Mouse (Mus musculus) CD8-positive naive resting alpha-beta T cell, adult 2 months (primary cell): Measurements from ENCODE around the gene Gm20481.
"Not testable (repeated sequence)": the region's sequence is repeated elsewhere in the genome, so short reads cannot be mapped to it uniquely, and the experiment has no call there.

Experiments used
- DNase-seq, 2 experiments: peaks; one replicate each; pipeline ENCODE4 v3.0.0; 2022; ENCODE audit warnings: low read depth in 2 of 2, low spot score in 2 of 2

Gene Gm20481

GRCm38 (mm10) chr17:34951636-34952377 is 17.9 kb upstream of the Gm20481 start:
- peak in 1 of 2 experiments; percentile 11 for DNase-seq

GRCm38 (mm10) chr17:34952378-34953040 is 17.2 kb upstream of the Gm20481 start:
- peak; percentile 67 for DNase-seq

- DNase-seq = no peak
These were observed 16.5 kb upstream of the Gm20481 start for GRCm38 (mm10) chr17:34953258-34953657.

GRCm38 (mm10) chr17:34953904-34954303 is 15.8 kb upstream of the Gm20481 start:
- no peak for DNase-seq

GRCm38 (mm10) chr17:34954831-34955230 is 14.9 kb upstream of the Gm20481 start:
- no peak for DNase-seq

- DNase-seq = no peak
These were observed 13.8 kb upstream of the Gm20481 start for GRCm38 (mm10) chr17:34955884-34956283.

GRCm38 (mm10) chr17:34956340-34956739 is 13.4 kb upstream of the Gm20481 start:
- DNase-seq = no peak

GRCm38 (mm10) chr17:34957291-34957690 is 12.4 kb upstream of the Gm20481 start:
- DNase-seq = not testable (repeated sequence)

GRCm38 (mm10) chr17:34957966-34958365 is 11.7 kb upstream of the Gm20481 start:
- not testable (repeated sequence) for DNase-seq

GRCm38 (mm10) chr17:34958734-34959129 is 11.0 kb upstream of the Gm20481 start:
- DNase-seq = not testable (repeated sequence)

- DNase-seq = peak; percentile 45 to 64
These were observed 10.5 kb upstream of the Gm20481 start, which contains the start of gene Hspa1b for GRCm38 (mm10) chr17:34959130-34959778. Gene Hspa1b (minus strand): TSS chr17:34959238.

- DNase-seq = no peak
These were observed 9.7 kb upstream of the Gm20481 start for GRCm38 (mm10) chr17:34959881-34960515.

- DNase-seq = no peak
These were observed 8.8 kb upstream of the Gm20481 start for GRCm38 (mm10) chr17:34960702-34961493.

- no peak for DNase-seq
These were observed 7.6 kb upstream of the Gm20481 start for GRCm38 (mm10) chr17:34962125-34962524.

GRCm38 (mm10) chr17:34962841-34963240 is 6.9 kb upstream of the Gm20481 start:
- DNase-seq = no peak

GRCm38 (mm10) chr17:34964640-34965049 is 5.1 kb upstream of the Gm20481 start:
- no peak for DNase-seq

- DNase-seq = no peak
These were observed 4.1 kb upstream of the Gm20481 start for GRCm38 (mm10) chr17:34965627-34966026.

GRCm38 (mm10) chr17:34970850-34971249 is 1.1 kb downstream of the Gm20481 start:
- not testable (repeated sequence) for DNase-seq

- not testable (repeated sequence) for DNase-seq
These were observed 2.0 kb downstream of the Gm20481 start for GRCm38 (mm10) chr17:34971694-34972068.

GRCm38 (mm10) chr17:34972069-34972749 is 2.5 kb downstream of the Gm20481 start, which contains the start of the genes Hspa1a and Hspa1l:
Gene Hspa1a (minus strand): TSS chr17:34972156.
Gene Hspa1l (plus strand): TSS chr17:34972703.
- peak; percentile 13 to 57 for DNase-seq
